25 mouse cellular contexts compared by ENCODE assay signal in the genomic region with DNA sequence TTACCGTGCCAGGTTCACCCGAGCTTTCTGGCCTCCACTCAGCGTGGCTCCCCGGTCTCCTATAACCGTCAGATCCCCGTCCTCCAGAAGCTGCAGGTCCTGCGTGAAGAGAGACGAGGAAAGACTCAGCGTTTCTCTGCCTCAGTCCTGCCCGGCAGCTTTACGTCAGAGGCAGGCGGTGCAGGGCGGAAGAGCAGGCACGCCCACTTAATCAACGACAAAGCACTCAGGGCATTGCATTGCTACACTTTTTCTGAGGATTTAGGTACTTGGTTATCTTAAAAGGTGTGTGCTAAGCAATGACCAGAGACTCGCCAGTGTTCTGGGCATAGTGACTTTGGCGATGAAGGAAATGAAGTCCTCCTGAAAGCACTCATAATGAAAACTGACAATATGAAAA.
DNase-seq lines count a peak whose midpoint lies in the region; ATAC-seq lines count a peak whose summit lies in the region.
"Had no signal": no experiment of that assay in that cellular context is flagged by ENCODE, and none has a peak within 500 bp of the region (broad histone marks: within the 10 kb centered on the region; RNA-seq: fewer than 3 reads in every experiment).

No protein-coding gene starts in this region.

- H3K4me1 ChIP-seq in kidney, embryonic 15.5 days = no peaks in the 10 kb centered on the region
- peaks cover 15% of the 10 kb centered on the region; the same call in 1 of the 2 replicates for H3K4me1 ChIP-seq in lung, embryonic 15.5 days
- H3K4me1 ChIP-seq in stomach, embryonic 16.5 days (ENCODE audit: control insufficient read depth, insufficient read depth, low read length) = no peaks in the 10 kb centered on the region; the same call in 1 of the 2 replicates
- H3K4me1 ChIP-seq: liver, embryonic 12.5 days had no signal

- H3K9ac ChIP-seq in kidney, embryonic 15.5 days = no peak overlapping the region
- H3K9ac ChIP-seq in lung, embryonic 15.5 days = no peak overlapping the region
- no peak overlapping the region for H3K9ac ChIP-seq in stomach, embryonic 16.5 days (ENCODE audit: low read length)
- H3K9ac ChIP-seq: heart, embryonic 12.5 days; hindbrain, embryonic 13.5 days; liver, embryonic 12.5 days; liver, postnatal 0 days had no signal

- 62% methylated on average over 17 of the region's 17 CpGs for WGBS in kidney, embryonic 15.5 days
- WGBS in lung, embryonic 15.5 days = 43% methylated on average over 17 of the region's 17 CpGs
- 60% methylated on average over 17 of the region's 17 CpGs for WGBS in stomach, embryonic 16.5 days

- no peaks in the 10 kb centered on the region for H3K9me3 ChIP-seq in kidney, embryonic 15.5 days (replicated peaks)
- H3K9me3 ChIP-seq in lung, embryonic 15.5 days = no peaks in the 10 kb centered on the region
- H3K9me3 ChIP-seq in stomach, embryonic 16.5 days (replicated peaks; ENCODE audit: control insufficient read depth, low read length) = no peaks in the 10 kb centered on the region
- H3K9me3 ChIP-seq: heart, embryonic 12.5 days; hindbrain, embryonic 13.5 days; liver, embryonic 12.5 days had no signal

- ATAC-seq in kidney, embryonic 15.5 days (replicated peaks; ENCODE audit: low FRiP score) = no peak
- ATAC-seq in lung, embryonic 15.5 days (ENCODE audit: borderline replicate concordance, extremely low read depth, low FRiP score, low TSS enrichment) = no peak
- ATAC-seq in stomach, embryonic 16.5 days (ENCODE audit: insufficient read depth, low FRiP score) = peak; percentile 42; the same call in 1 of the 2 replicates
- ATAC-seq: forebrain, embryonic 16.5 days; liver, postnatal 0 days had no signal

- H3K27ac ChIP-seq in kidney, embryonic 15.5 days = no peak overlapping the region
- no peak overlapping the region for H3K27ac ChIP-seq in lung, embryonic 15.5 days
- no peak overlapping the region for H3K27ac ChIP-seq in stomach, embryonic 16.5 days (ENCODE audit: low read length)
- H3K27ac ChIP-seq: heart, adult 2 months; hindbrain, embryonic 13.5 days; liver, embryonic 12.5 days had no signal

- H3K4me2 ChIP-seq in kidney, embryonic 15.5 days = 0 out of 2 replicates have a peak overlapping the region, but pooled peaks have one; percentile 14
- peak overlapping the region; percentile 38 for H3K4me2 ChIP-seq in lung, embryonic 15.5 days
- peak overlapping the region; percentile 36 for H3K4me2 ChIP-seq in stomach, embryonic 16.5 days (ENCODE audit: low read depth, low read length)
- H3K4me2 ChIP-seq: heart, embryonic 12.5 days; hindbrain, embryonic 13.5 days; liver, embryonic 12.5 days had no signal

- no peak for DNase-seq in kidney, postnatal 36 days
- peak; percentile 30 for DNase-seq in lung, postnatal 36 days
- no peak for DNase-seq in urinary bladder, postnatal 14 days (ENCODE audit: low spot score)
- DNase-seq in cerebellum, adult 9-10 months = no peak
- no peak for DNase-seq in cerebellum, adult 11 months
- DNase-seq: adrenal gland, adult 8-10 months; cerebellum, adult 11-12 months; cerebellum, postnatal 10 days; heart, adult 2 months; heart, postnatal 4 days; kidney, postnatal 4 days; left cerebral cortex, postnatal 4 days; liver, postnatal 0 days; midbrain, embryonic 14.5 days; right cerebral cortex, postnatal 14 days; thymus, adult 2 months had no signal

- H3K4me3 ChIP-seq in kidney, embryonic 15.5 days (replicated peaks) = no peak overlapping the region
- no peak overlapping the region for H3K4me3 ChIP-seq in lung, embryonic 15.5 days
- no peak overlapping the region for H3K4me3 ChIP-seq in stomach, embryonic 16.5 days (replicated peaks; ENCODE audit: low read length)
- H3K4me3 ChIP-seq: erythroblast, embryonic 14.5 days; heart, adult 2 months; heart, embryonic 12.5 days; hindbrain, embryonic 13.5 days; liver, embryonic 12.5 days had no signal

- no peaks in the 10 kb centered on the region for H3K27me3 ChIP-seq in kidney, embryonic 15.5 days
- no peaks in the 10 kb centered on the region for H3K27me3 ChIP-seq in lung, embryonic 15.5 days
- H3K27me3 ChIP-seq in stomach, embryonic 16.5 days (ENCODE audit: control insufficient read depth, insufficient read depth, low read length) = no peaks in the 10 kb centered on the region
- H3K27me3 ChIP-seq: CH12.LX; heart, embryonic 12.5 days; hindbrain, embryonic 13.5 days; liver, embryonic 12.5 days had no signal

- peaks cover 11% of the 10 kb centered on the region for H3K36me3 ChIP-seq in kidney, embryonic 15.5 days
- no peaks in the 10 kb centered on the region for H3K36me3 ChIP-seq in lung, embryonic 15.5 days
- no peaks in the 10 kb centered on the region for H3K36me3 ChIP-seq in stomach, embryonic 16.5 days (ENCODE audit: control insufficient read depth, insufficient read depth, low read length)
- H3K36me3 ChIP-seq: heart, embryonic 12.5 days; hindbrain, embryonic 13.5 days had no signal
